Comparison of ENCODE assay signal across 8 mouse cellular contexts in the genomic region with DNA sequence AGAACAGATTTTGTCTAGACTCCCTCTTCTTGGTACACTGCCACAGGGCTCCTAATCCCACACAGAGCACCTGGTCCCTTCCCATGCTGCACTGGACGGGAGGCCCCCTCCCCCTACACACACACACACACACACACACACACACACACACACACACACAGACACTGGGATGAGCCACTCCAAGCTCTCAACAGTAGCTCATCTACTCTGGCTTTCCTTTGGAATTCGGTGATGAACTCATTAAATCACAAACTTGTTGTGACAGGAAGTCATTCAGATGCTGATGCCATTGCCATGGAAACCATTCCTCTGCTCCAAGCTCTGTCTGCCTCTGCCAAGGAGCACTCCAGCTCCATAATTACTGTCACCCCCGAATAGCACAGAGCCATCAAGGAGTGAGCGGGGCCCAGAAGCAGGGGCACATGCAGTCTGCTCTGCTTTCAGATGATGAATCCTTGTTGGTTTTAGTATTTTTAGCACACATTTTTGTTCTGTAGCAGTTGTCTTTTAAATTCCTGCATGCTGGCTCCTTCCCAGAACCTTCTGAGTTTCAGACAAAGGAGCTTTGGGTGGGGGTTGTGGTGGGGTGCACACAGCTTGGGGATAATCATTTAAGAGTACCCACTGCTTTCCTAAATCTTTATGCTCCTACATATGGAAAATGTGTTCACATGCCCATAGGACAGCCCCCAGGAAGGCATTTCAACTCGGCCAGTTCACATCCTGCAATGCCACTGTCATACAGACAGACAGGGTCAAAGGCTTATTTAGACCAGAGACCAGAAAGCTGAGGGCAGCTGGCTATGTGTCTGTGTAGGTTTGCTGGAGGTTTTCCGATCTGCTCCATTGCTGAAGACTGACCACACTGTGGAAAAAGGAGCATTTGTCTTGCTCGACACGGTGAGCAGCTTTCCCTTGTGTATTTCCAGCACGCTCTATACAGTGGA. TPM values are rescaled to one million over a fixed set of nuclear protein-coding genes. Genes with fewer than 3 reads are reported as not detected.
DNase-seq lines count a peak whose midpoint lies in the region; ATAC-seq and TF ChIP-seq lines count a peak whose summit lies in the region.

No protein-coding gene starts in this region.

- H3K36me3 ChIP-seq in lung, embryonic 14.5 days (ENCODE audit: insufficient read depth): no peaks in the 10 kb centered on the region
- no peaks in the 10 kb centered on the region for H3K36me3 ChIP-seq in hindbrain, embryonic 10.5 days
- H3K36me3 ChIP-seq in liver, embryonic 11.5 days (ENCODE audit: control insufficient read depth, insufficient read depth, low read length): no peaks in the 10 kb centered on the region

- TF ChIP-seq CTCF in lung, embryonic 14.5 days (IDR thresholded peaks at IDR 0.05; ENCODE audit: low read depth): no peak

- H3K4me1 ChIP-seq in lung, embryonic 14.5 days (ENCODE audit: insufficient read depth): peaks cover 8% of the 10 kb centered on the region; the same call in 1 of the 2 replicates
- peaks cover 42% of the 10 kb centered on the region for H3K4me1 ChIP-seq in hindbrain, embryonic 10.5 days (replicated peaks)
- H3K4me1 ChIP-seq in liver, embryonic 11.5 days (replicated peaks; ENCODE audit: control insufficient read depth, insufficient read depth, low read length): peaks cover 7% of the 10 kb centered on the region; the same call in 1 of the 2 replicates

- no peak; the same call in 1 of the 2 replicates for ATAC-seq in lung, embryonic 14.5 days (ENCODE audit: insufficient read depth)
- ATAC-seq in liver, embryonic 11.5 days (replicated peaks; ENCODE audit: low FRiP score): no peak

- 48% methylated on average over 9 of the region's 9 CpGs for WGBS in lung, embryonic 14.5 days
- WGBS in hindbrain, embryonic 10.5 days: 34% methylated on average over 9 of the region's 9 CpGs
- 58% methylated on average over 9 of the region's 9 CpGs for WGBS in liver, embryonic 11.5 days

- no peak overlapping the region for H3K4me2 ChIP-seq in lung, embryonic 14.5 days
- H3K4me2 ChIP-seq in liver, embryonic 11.5 days: no peak overlapping the region

- no peak overlapping the region for H3K27ac ChIP-seq in lung, embryonic 14.5 days (ENCODE audit: low read depth)
- H3K27ac ChIP-seq in hindbrain, embryonic 10.5 days: peak overlapping the region; percentile 76
- no peak overlapping the region for H3K27ac ChIP-seq in liver, embryonic 11.5 days (ENCODE audit: low read depth, low read length)

- H3K9me3 ChIP-seq in lung, embryonic 14.5 days (ENCODE audit: low read depth, low read length): no peaks in the 10 kb centered on the region
- H3K9me3 ChIP-seq in hindbrain, embryonic 10.5 days: no peaks in the 10 kb centered on the region
- H3K9me3 ChIP-seq in liver, embryonic 11.5 days (ENCODE audit: control insufficient read depth, low read length): no peaks in the 10 kb centered on the region

- intact Hi-C loops in left cerebral cortex, postnatal 4 days (cut with DNase I): loop anchor here (5.0 kb wide), 1 partner anchor 36 kb away; no protein-coding TSS in a partner anchor

- H3K9ac ChIP-seq in lung, embryonic 14.5 days: no peak overlapping the region
- no peak overlapping the region for H3K9ac ChIP-seq in liver, embryonic 11.5 days (ENCODE audit: low read depth, low read length)

- DNase-seq in lung, embryonic 14.5 days: peak; percentile 70
- DNase-seq in lung, postnatal 25 days (ENCODE audit: low spot score): no peak
- DNase-seq in hindbrain, embryonic 10.5 days (ENCODE audit: low spot score): peak; percentile 68
- DNase-seq in left cerebral cortex, postnatal 4 days: peak; percentile 79
- DNase-seq in right cerebral cortex, postnatal 25 days: peak; percentile 56
- no peak for DNase-seq in spleen, postnatal 36 days (ENCODE audit: low spot score in 2 of 2)
- no peak for DNase-seq in liver, embryonic 11.5 days (ENCODE audit: low spot score)
- DNase-seq in ovary, postnatal 14 days (ENCODE audit: low spot score): no peak

- no peaks in the 10 kb centered on the region for H3K27me3 ChIP-seq in lung, embryonic 14.5 days (ENCODE audit: insufficient read depth, low read length)
- peaks cover 21% of the 10 kb centered on the region for H3K27me3 ChIP-seq in hindbrain, embryonic 10.5 days (ENCODE audit: insufficient read depth, poor library complexity, severe bottlenecking)
- H3K27me3 ChIP-seq in liver, embryonic 11.5 days (replicated peaks; ENCODE audit: control insufficient read depth, insufficient read depth, low read length): no peaks in the 10 kb centered on the region

- no peak overlapping the region for H3K4me3 ChIP-seq in lung, embryonic 14.5 days (ENCODE audit: low read depth, low read length)
- 0 out of 2 replicates have a peak overlapping the region, but pooled peaks have one; percentile 7 for H3K4me3 ChIP-seq in hindbrain, embryonic 10.5 days
- H3K4me3 ChIP-seq in liver, embryonic 11.5 days (ENCODE audit: low read depth, low read length): no peak overlapping the region

RNA-seq across cellular contexts. Expression of a gene that starts 41.9 kb away (rescaled TPM):
- 0.88 and 0.96 TPM in 2 replicates for polyA plus RNA-seq in lung, embryonic 14.5 days (2014; fragmentation: Nextera tagmentation; extraction: Ambion mirVana)
- 7.0 and 18.0 TPM in 2 replicates for polyA plus RNA-seq in hindbrain, embryonic 10.5 days (2016; fragmentation: Nextera tagmentation; extraction: Ambion mirVana)
- total RNA-seq in left cerebral cortex, postnatal 4 days (2021): 100 to 1,000 TPM; 380 to 382 TPM
- polyA plus RNA-seq in liver, embryonic 11.5 days (2014; fragmentation: Nextera tagmentation; extraction: Ambion mirVana): 0.68 and 0.77 TPM in 2 replicates

Comparison
In these comparisons a context has a peak if more than half of its experiments do, and no peak if none do; other contexts are left out.
1. DNase-seq: peak in lung, embryonic 14.5 days (single experiment), hindbrain, embryonic 10.5 days (single experiment), left cerebral cortex, postnatal 4 days (single experiment) and right cerebral cortex, postnatal 25 days (single experiment); none in lung, postnatal 25 days (single experiment), spleen, postnatal 36 days (0 of 2), liver, embryonic 11.5 days (single experiment) and ovary, postnatal 14 days (single experiment).